Mouse (Mus musculus): Measurements from ENCODE around the gene Dnajc3.

- no peak for TF ChIP-seq CTCF (IDR thresholded peaks at IDR 0.05; ENCODE audit: low read depth)
- TF ChIP-seq EP300 (optimal IDR thresholded peaks at IDR 0.05): no peak
Observed at GRCm38 (mm10) chr14:118980890-118981289, 43.1 kb downstream of the Dnajc3 start.

All from stomach, postnatal 0 days (tissue).